Mouse (Mus musculus) cortical plate, adult 2 months (tissue): Measurements from ENCODE around the gene Matn4.

Experiments used
- CTCF ChIP-seq: fragments of 200-500 bp; IDR thresholded peaks from 2 replicates; pipeline ENCODE4 v1.5.1; 2011; ENCODE audit warnings: mild to moderate bottlenecking, control low read depth, low read length; ENCODE audit not compliant: insufficient read depth; ENCODE audit errors: extremely low read depth
- POLR2A ChIP-seq: fragments of 200-500 bp; IDR thresholded peaks from 2 replicates; pipeline ENCODE4 v1.6.1; 2011; ENCODE audit warnings: mild to moderate bottlenecking, low read length, control low read depth; ENCODE audit not compliant: insufficient read depth; ENCODE audit errors: extremely low read depth

DNA sequence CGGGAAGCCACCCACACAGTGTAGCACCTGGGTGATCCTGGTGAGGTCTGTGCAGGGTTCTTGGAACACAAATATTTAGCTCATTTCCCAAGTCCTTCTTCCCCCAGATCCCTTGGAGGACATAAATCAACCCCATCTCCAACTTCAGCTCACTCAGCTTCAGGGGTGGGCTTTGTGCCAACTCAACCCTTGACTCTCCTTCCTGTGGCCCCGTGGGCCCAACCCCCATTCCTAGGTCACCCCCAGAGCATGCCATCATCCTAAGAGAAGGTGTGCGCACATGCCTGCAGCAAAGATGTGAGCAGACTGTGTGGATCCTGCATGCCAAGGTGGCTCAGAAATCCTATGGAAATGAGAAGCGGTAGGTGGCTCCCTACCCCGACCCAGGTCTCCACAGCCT is 559 bp upstream of the Matn4 start:
- TF ChIP-seq POLR2A, result no peak
- no peak for TF ChIP-seq CTCF
